19 mouse cellular contexts compared by ENCODE assay signal in genomic region chr15:25518025-25518928, GRCm38 (mm10).
A peak's percentile ranks its signal among the peaks of the same experiment; 100 is the strongest.
DNase-seq lines count a peak whose midpoint lies in the region; ATAC-seq lines count a peak whose summit lies in the region.
"Had no signal": no experiment of that assay in that cellular context is flagged by ENCODE, and none has a peak within 500 bp of the region (broad histone marks: within the 10 kb centered on the region; RNA-seq: fewer than 3 reads in every experiment).

No protein-coding gene starts in this region.

- no peak for DNase-seq in kidney, postnatal 10 days
- DNase-seq in right cerebral cortex, adult 18-20 months = peak; percentile 34
- DNase-seq in right cerebral cortex, postnatal 10 days (ENCODE audit: low spot score in 2 of 2) = no peak
- DNase-seq in mesoderm, embryonic 11.5 days (ENCODE audit: low read depth, low spot score) = peak; percentile 21
- no peak for DNase-seq in liver, embryonic 11.5 days (ENCODE audit: low spot score)
- no peak for DNase-seq in ovary, adult 18-20 months (ENCODE audit: low spot score)
- DNase-seq: cerebellum, postnatal 10 days; embryo, embryonic 11 days; gastrocnemius, postnatal 10 days; liver; lung, adult 2 months; lung, postnatal 4 days; thymus, postnatal 36 days had no signal

- H3K9me3 ChIP-seq in kidney, embryonic 15.5 days (replicated peaks) = no peaks in the 10 kb centered on the region
- no peaks in the 10 kb centered on the region for H3K9me3 ChIP-seq in embryonic facial prominence, embryonic 13.5 days
- no peaks in the 10 kb centered on the region for H3K9me3 ChIP-seq in liver, embryonic 11.5 days (ENCODE audit: control insufficient read depth, low read length)
- H3K9me3 ChIP-seq: hindbrain, embryonic 12.5 days; midbrain, embryonic 13.5 days had no signal

- no peak overlapping the region for H3K4me2 ChIP-seq in kidney, embryonic 15.5 days
- no peak overlapping the region for H3K4me2 ChIP-seq in embryonic facial prominence, embryonic 13.5 days
- H3K4me2 ChIP-seq in liver, embryonic 11.5 days = no peak overlapping the region
- H3K4me2 ChIP-seq: hindbrain, embryonic 12.5 days; midbrain, embryonic 13.5 days had no signal

- WGBS in kidney, embryonic 15.5 days = 55% methylated on average over 15 of the region's 15 CpGs
- 62% methylated on average over 15 of the region's 15 CpGs for WGBS in embryonic facial prominence, embryonic 13.5 days
- WGBS in liver, embryonic 11.5 days = 77% methylated on average over 15 of the region's 15 CpGs

- ATAC-seq in kidney, embryonic 15.5 days (replicated peaks; ENCODE audit: low FRiP score) = peak; percentile 80
- peak; percentile 53; the same call in 1 of the 2 replicates for ATAC-seq in embryonic facial prominence, embryonic 13.5 days (ENCODE audit: insufficient number of reproducible peaks, insufficient read depth, low FRiP score, low TSS enrichment, low read depth)
- no peak for ATAC-seq in liver, embryonic 11.5 days (replicated peaks; ENCODE audit: low FRiP score)
- ATAC-seq: forebrain, embryonic 14.5 days; midbrain, embryonic 13.5 days had no signal

- H3K36me3 ChIP-seq in kidney, embryonic 15.5 days = no peaks in the 10 kb centered on the region
- no peaks in the 10 kb centered on the region for H3K36me3 ChIP-seq in embryonic facial prominence, embryonic 13.5 days
- H3K36me3 ChIP-seq in liver, embryonic 11.5 days (ENCODE audit: control insufficient read depth, insufficient read depth, low read length) = no peaks in the 10 kb centered on the region
- H3K36me3 ChIP-seq: hindbrain, embryonic 12.5 days; midbrain, embryonic 13.5 days had no signal

- H3K4me3 ChIP-seq in kidney, embryonic 15.5 days (replicated peaks) = no peak overlapping the region
- no peak overlapping the region for H3K4me3 ChIP-seq in embryonic facial prominence, embryonic 13.5 days
- H3K4me3 ChIP-seq in liver, embryonic 11.5 days (ENCODE audit: low read depth, low read length) = no peak overlapping the region
- H3K4me3 ChIP-seq: erythroblast, embryonic 14.5 days; hindbrain, embryonic 12.5 days; midbrain, embryonic 13.5 days had no signal

- no peak overlapping the region for H3K9ac ChIP-seq in kidney, embryonic 15.5 days
- H3K9ac ChIP-seq in embryonic facial prominence, embryonic 13.5 days = no peak overlapping the region
- H3K9ac ChIP-seq in liver, embryonic 11.5 days (ENCODE audit: low read depth, low read length) = no peak overlapping the region
- H3K9ac ChIP-seq: hindbrain, embryonic 12.5 days; midbrain, embryonic 13.5 days had no signal

- H3K27ac ChIP-seq in kidney, embryonic 15.5 days = no peak overlapping the region; the same call in 1 of the 2 replicates
- H3K27ac ChIP-seq in embryonic facial prominence, embryonic 13.5 days = no peak overlapping the region
- H3K27ac ChIP-seq in liver, embryonic 11.5 days (ENCODE audit: low read depth, low read length) = no peak overlapping the region
- H3K27ac ChIP-seq: hindbrain, embryonic 12.5 days; midbrain, embryonic 13.5 days had no signal

- H3K27me3 ChIP-seq in kidney, embryonic 15.5 days = no peaks in the 10 kb centered on the region
- H3K27me3 ChIP-seq in embryonic facial prominence, embryonic 13.5 days = no peaks in the 10 kb centered on the region
- H3K27me3 ChIP-seq in liver, embryonic 11.5 days (replicated peaks; ENCODE audit: control insufficient read depth, insufficient read depth, low read length) = no peaks in the 10 kb centered on the region
- H3K27me3 ChIP-seq: hindbrain, embryonic 12.5 days; midbrain, embryonic 13.5 days had no signal

- H3K4me1 ChIP-seq in kidney, embryonic 15.5 days = peaks cover 14% of the 10 kb centered on the region
- H3K4me1 ChIP-seq in embryonic facial prominence, embryonic 13.5 days = peaks cover 10% of the 10 kb centered on the region; the same call in 1 of the 2 replicates
- H3K4me1 ChIP-seq in liver, embryonic 11.5 days (replicated peaks; ENCODE audit: control insufficient read depth, insufficient read depth, low read length) = no peaks in the 10 kb centered on the region
- H3K4me1 ChIP-seq: hindbrain, embryonic 12.5 days; midbrain, embryonic 13.5 days had no signal

Comparison
In these comparisons a context has a peak if more than half of its experiments do, and no peak if none do; other contexts are left out.
1. DNase-seq: peak in right cerebral cortex, adult 18-20 months (single experiment) and mesoderm, embryonic 11.5 days (single experiment); none in kidney, postnatal 10 days (single experiment), right cerebral cortex, postnatal 10 days (0 of 2), liver, embryonic 11.5 days (single experiment) and ovary, adult 18-20 months (single experiment).